Comparison of ENCODE assay signal across 20 mouse cellular contexts in the genomic region with DNA sequence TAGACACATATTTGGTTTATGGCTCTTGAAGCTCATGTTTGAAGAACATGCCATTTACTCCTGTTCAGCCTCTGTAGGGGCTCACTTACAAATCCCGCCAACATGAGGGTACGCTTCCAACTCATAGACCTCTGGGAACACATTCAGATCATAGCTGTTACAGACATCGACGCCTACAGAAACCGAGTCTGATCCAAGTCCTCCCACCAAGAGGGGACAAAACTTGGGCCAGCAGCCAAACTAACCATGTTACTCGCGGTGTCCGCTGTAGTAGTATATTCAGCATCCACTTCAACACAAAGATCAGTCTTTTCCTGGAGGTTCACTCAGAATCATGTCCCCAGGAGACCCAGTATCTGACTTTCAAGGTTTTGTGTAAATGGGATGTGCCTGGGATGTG.
DNase-seq lines count a peak whose midpoint lies in the region; ATAC-seq and TF ChIP-seq lines count a peak whose summit lies in the region.
"Had no signal": no experiment of that assay in that cellular context is flagged by ENCODE, and none has a peak within 500 bp of the region (broad histone marks: within the 10 kb centered on the region; RNA-seq: fewer than 3 reads in every experiment).

No protein-coding gene starts in this region.

- DNase-seq in frontal cortex, adult 2 months (ENCODE audit: extremely low spot score in 1 of 2, low spot score in 1 of 2), result peak; percentile 29 to 64
- DNase-seq in frontal cortex, postnatal 10 days (ENCODE audit: low spot score in 2 of 2), result no peak
- peak; percentile 28 for DNase-seq in brain, embryonic 14.5 days (ENCODE audit: low read depth)
- DNase-seq in left cerebral cortex, adult 2 months (ENCODE audit: extremely low spot score in 1 of 2, low spot score in 2 of 2), result peak; percentile 22 to 50
- DNase-seq in right cerebral cortex, postnatal 10 days (ENCODE audit: low spot score in 2 of 2), result peak; percentile 61 to 70
- no peak for DNase-seq in forebrain, postnatal 0 days
- DNase-seq in embryo, embryonic 9.5 days (ENCODE audit: extremely low spot score), result no peak
- no peak for DNase-seq in heart, postnatal 25 days (ENCODE audit: low spot score)
- DNase-seq: adrenal gland, adult 2 months; cerebellum, adult 11 months; cerebellum, postnatal 25 days; lung, postnatal 14 days; thymus, postnatal 4 days had no signal

- TF ChIP-seq CTCF in brain, embryonic 14.5 days (IDR thresholded peaks at IDR 0.05; ENCODE audit: borderline replicate concordance, extremely low read depth, insufficient read depth, insufficient read length), result no peak
- TF ChIP-seq CTCF in left cerebral cortex, adult 2 months (IDR thresholded peaks at IDR 0.05), result no peak
- TF ChIP-seq CTCF in forebrain, postnatal 0 days (IDR thresholded peaks at IDR 0.05; ENCODE audit: low read depth), result no peak

- intact Hi-C loops in left cerebral cortex, adult 2 months (cut with DNase I), result no loop called here
- intact Hi-C loops in heart, postnatal 25 days (cut with DNase I), result no loop called here

- 83% methylated on average over 8 of the region's 8 CpGs for WGBS in forebrain, postnatal 0 days

- ATAC-seq in forebrain, postnatal 0 days, result no peak
- ATAC-seq: forebrain, embryonic 16.5 days; intestine, embryonic 15.5 days had no signal

- no peaks in the 10 kb centered on the region for H3K4me1 ChIP-seq in forebrain, postnatal 0 days (ENCODE audit: insufficient read depth)
- H3K4me1 ChIP-seq: heart, embryonic 12.5 days; intestine, embryonic 15.5 days had no signal

- no peak overlapping the region for H3K4me3 ChIP-seq in left cerebral cortex, adult 2 months
- no peak overlapping the region for H3K4me3 ChIP-seq in forebrain, postnatal 0 days (ENCODE audit: low read depth, low read length)
- H3K4me3 ChIP-seq: embryonic facial prominence, embryonic 10.5 days; heart, embryonic 12.5 days; hindbrain, embryonic 12.5 days; intestine, embryonic 15.5 days; limb, embryonic 15.5 days had no signal

- H3K27ac ChIP-seq in left cerebral cortex, adult 2 months, result no peak overlapping the region
- H3K27ac ChIP-seq in forebrain, postnatal 0 days (ENCODE audit: low read depth, low read length), result no peak overlapping the region
- H3K27ac ChIP-seq: embryonic facial prominence, embryonic 10.5 days; hindbrain, embryonic 12.5 days; intestine, embryonic 15.5 days; limb, embryonic 15.5 days had no signal

- TF ChIP-seq POLR2A in brain, embryonic 14.5 days (IDR thresholded peaks at IDR 0.05; ENCODE audit: borderline replicate concordance, extremely low read depth, insufficient read depth, insufficient read length, poor library complexity, severe bottlenecking), result no peak

- H3K27me3 ChIP-seq in forebrain, postnatal 0 days (ENCODE audit: insufficient read depth, low read length), result no peaks in the 10 kb centered on the region
- H3K27me3 ChIP-seq: CH12.LX; heart, embryonic 12.5 days; hindbrain, embryonic 12.5 days; intestine, embryonic 15.5 days; limb, embryonic 15.5 days had no signal

- H3K4me2 ChIP-seq in forebrain, postnatal 0 days (ENCODE audit: low read depth), result no peak overlapping the region
- H3K4me2 ChIP-seq: heart, embryonic 12.5 days; hindbrain, embryonic 12.5 days; intestine, embryonic 15.5 days; limb, embryonic 15.5 days had no signal

- no peak overlapping the region for H3K9ac ChIP-seq in forebrain, postnatal 0 days
- H3K9ac ChIP-seq: heart, embryonic 12.5 days; hindbrain, embryonic 12.5 days; intestine, embryonic 15.5 days; limb, embryonic 15.5 days had no signal

- no peaks in the 10 kb centered on the region for H3K36me3 ChIP-seq in forebrain, postnatal 0 days (ENCODE audit: insufficient read depth)
- H3K36me3 ChIP-seq: heart, embryonic 12.5 days; intestine, embryonic 15.5 days; limb, embryonic 15.5 days had no signal

- H3K9me3 ChIP-seq in forebrain, postnatal 0 days (ENCODE audit: low read length), result no peaks in the 10 kb centered on the region
- H3K9me3 ChIP-seq: embryonic facial prominence, embryonic 10.5 days; heart, embryonic 12.5 days; hindbrain, embryonic 12.5 days; intestine, embryonic 15.5 days; limb, embryonic 15.5 days had no signal

Comparison
In these comparisons a context has a peak if more than half of its experiments do, and no peak if none do; other contexts are left out.
1. DNase-seq: peak in frontal cortex, adult 2 months (2 of 2), brain, embryonic 14.5 days (single experiment), left cerebral cortex, adult 2 months (2 of 2) and right cerebral cortex, postnatal 10 days (2 of 2); none in frontal cortex, postnatal 10 days (0 of 2), forebrain, postnatal 0 days (single experiment), embryo, embryonic 9.5 days (single experiment) and heart, postnatal 25 days (single experiment).